Mouse (Mus musculus): Measurements from ENCODE around the gene Sumo3. TPM values are rescaled to one million over a fixed set of nuclear protein-coding genes. Genes with fewer than 3 reads are reported as not detected.
A peak's percentile ranks its signal among the peaks of the same experiment; 100 is the strongest.

The Sumo3 gene
- total RNA-seq, 4 experiments from 2014 or later = 172 to 216 (median 192) TPM

DNA sequence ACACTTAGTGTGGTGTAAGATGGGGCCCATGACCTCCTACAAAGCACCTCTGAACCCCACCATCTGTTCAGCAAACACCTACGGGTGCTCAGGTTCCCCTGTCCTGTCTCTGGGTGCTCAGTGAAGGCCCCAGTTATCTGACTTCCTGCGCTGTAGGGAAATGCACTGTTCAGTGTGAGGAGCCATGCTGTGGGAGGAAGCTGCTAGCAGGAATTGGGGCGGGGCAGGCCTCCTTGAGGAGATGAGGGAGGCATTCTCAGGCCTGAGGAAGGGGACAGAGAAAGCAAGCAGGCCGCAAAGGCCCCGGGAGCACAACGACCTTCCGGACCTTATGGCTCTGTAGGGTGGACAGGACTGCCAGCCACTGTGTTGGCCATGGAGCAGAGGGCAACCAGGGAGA is 16.8 kb upstream of the Sumo3 start:
- DNase-seq (ENCODE audit: low spot score in 2 of 2) = no peak

DNA sequence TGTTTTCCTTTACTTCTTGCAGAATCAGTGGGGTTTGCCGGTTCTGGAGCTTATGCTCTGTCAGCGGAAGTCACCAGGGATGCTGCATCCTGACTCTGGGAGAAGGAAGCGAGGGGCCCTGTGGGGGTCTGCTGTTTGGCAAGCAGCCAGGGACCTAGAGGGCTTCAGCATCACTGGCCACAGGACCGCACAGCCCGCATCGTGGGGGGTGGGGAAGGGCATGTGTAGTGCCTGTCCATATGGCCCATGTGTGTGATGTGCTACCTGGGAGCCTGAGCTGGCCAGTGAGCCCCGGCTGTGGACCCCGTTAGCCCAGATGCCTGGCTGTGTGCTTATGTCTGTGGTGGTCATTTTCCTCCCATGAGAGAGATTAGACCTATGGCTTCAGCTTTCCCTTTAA is 16.1 kb upstream of the Sumo3 start:
- no peak for DNase-seq (ENCODE audit: low spot score in 2 of 2)

DNA sequence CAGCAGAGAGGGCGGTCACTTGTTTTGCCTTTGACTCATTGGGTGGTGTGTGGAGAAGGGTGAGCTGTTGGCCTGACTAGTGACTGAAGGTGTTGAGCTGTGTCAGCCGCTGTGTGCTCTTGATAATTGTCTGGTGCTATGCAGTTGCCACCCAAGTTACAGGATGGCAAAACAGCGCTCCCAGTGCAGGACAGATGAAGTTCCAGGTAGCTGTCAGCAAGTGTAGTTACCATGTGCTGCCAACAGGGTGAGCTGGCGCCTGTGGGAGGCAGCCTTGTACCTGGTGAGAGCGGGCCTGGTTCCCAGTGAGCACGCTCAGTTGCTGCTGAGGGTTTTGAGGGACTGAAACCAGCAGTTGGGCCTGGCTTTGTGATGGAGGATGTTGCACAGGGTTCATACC is 15.1 kb upstream of the Sumo3 start:
- no peak for DNase-seq (ENCODE audit: low spot score in 2 of 2)

DNA sequence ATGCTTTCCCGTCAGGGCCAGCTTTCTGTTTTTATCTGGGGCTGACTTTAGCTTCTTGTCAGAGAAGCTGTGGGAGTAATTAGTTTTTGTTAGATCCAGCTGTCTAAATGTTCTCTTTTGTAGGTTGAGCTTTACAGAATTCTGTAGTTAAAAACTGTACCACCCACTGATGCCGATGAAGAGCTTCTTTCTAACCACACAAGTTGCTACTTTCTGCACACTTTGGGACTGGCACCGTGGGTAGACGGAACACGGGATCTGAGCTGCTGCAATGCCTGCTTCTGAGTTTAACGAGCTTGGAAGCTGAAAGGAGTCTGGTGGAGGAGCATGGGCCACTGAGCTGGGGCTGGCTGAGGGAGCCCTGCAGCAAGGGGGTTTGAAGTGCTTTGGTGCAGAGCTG is 14.4 kb upstream of the Sumo3 start:
- peak in 1 of 2 experiments; percentile 81 for DNase-seq (ENCODE audit: low spot score in 2 of 2)

DNA sequence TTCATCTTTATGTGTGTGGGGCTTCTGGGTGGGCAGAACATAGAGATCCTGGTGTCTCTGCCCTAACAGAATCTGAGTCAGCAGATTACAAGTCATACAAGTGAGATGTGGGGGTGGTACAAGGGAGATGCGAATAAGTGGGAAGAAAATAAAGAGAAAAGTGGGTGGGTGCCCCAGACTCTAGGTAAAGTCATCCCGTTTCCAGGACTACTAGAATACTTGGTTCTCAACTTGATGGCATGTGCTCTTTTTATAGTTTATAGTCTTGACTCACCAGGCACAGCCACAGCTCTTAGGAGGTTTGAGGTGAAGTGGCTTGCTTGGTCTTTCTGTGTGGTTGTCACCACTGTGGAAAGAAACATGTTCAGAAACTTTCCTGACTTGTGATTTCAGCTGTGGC is 9.8 kb upstream of the Sumo3 start:
- DNase-seq (ENCODE audit: low spot score in 2 of 2) = peak in 1 of 2 experiments; percentile 54

DNA sequence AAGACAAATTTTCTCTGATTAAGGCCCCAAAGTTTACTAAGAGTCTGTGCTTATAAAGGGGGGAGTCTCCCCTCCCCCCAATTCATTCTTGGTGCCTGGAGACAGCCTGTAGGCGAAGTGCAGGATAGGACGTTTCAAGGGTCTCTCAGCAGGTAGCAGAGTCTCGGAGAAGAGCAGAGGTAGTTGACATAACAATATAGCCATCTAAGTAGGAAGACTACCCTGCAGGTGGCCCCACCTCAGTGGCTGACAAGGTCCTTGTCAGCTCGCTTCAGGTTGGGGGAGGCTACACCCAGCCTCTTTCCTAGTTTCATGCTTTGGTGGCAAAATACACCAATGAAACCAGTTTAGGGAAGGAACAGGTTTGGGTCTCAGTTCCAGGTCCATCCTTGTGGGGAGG is 2.9 kb upstream of the Sumo3 start:
- no peak for DNase-seq (ENCODE audit: low spot score in 2 of 2)

DNA sequence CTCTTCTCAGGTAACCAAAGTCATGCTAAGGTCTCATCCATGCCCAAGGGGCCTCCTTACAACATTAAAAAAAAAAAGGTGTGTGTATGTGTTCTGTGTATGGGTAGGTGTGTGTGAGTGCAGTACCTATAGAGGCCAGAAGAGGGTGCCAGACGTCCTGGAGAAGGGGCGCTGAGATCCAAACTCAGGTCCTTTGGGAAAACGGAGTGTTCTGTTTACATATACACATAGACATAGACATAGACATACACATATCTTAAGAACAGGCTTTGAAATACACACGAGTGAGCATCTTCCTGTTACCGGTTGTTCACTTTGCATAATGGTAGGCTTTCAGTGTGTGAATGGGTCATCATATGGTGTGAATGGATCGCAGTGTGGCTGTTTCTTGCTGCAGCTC is 1.8 kb upstream of the Sumo3 start:
- no peak for DNase-seq (ENCODE audit: low spot score in 2 of 2)

DNA sequence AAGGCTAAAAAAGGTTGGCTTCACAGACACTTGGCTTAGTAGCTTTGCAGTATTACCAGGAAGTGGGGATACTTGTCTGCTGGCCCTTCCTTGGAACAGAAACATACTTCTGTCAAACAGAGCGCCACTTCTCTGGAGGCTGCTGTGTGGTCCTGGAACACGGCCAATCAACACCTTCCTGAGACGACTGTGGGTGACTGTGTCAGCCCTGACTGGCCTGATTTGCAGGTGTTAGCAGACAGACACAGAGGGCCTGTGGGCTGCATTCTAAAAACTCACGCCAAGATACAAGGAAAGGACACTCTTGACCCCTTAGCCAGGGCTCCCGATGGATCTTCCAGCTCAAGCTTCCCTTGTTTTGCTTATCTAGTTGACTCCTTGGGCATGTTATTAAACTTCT is 939 bp upstream of the Sumo3 start:
- no peak for DNase-seq (ENCODE audit: low spot score in 2 of 2)

DNA sequence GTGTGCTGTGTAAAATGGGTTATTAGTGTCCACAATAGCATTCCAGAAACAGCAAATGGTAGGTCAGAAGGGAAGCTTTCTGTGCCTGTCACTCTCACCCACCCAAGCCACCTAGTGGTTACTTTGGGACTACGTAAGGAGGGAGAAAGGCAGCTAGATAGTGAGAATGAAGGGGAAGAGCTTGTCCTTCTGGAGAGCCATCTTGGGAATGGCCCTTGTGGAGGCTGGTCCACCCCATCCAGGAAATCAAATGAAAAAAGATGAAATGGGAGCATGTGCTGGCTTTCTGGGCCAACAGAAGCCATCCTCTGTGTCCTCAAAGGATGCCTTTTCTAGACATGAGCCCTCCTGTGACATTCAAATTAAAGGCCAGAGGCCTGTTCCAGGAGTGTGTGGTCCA is 529 bp upstream of the Sumo3 start:
- DNase-seq (ENCODE audit: low spot score in 2 of 2) = no peak

DNA sequence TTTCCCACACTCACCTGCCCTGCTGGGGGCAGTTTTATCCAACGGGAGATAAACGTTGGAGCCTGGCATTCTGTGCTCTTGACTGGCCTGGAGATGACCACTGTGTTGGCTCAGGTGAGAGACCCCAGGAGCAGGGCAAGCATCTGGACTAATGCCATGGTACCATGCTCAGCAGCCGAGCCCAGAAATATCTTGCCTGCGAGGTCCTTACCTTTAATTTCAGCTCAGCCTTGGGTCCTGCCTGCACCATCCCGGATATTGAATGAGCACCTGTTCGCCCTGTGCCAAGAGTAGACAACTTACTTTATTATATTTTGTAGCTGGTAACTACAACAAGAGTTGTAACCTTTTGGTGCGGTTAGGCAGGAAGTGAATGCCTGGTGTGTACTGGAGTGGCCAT is 958 bp downstream of the Sumo3 start:
- DNase-seq (ENCODE audit: low spot score in 2 of 2) = no peak

DNA sequence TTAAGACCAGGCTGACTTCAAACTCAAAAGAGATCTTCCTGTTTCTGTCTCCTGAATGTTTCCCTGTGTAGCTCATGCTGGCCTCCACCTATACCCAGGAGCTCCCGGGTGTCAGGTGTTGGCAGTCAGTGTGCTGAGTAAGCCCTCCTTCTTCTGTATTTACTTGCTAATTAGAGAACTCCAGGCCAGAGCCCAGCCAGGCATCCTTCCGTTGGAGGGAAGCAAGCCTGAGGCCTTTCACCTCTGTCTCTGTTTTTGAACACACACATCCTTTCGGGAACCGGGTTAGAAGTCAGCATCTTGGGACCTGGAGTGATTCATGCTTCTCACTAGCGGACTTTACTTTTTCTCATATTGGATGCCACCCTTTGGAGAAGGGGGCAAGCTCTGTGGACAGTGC is 1.5 kb downstream of the Sumo3 start:
- DNase-seq (ENCODE audit: low spot score in 2 of 2) = no peak

DNA sequence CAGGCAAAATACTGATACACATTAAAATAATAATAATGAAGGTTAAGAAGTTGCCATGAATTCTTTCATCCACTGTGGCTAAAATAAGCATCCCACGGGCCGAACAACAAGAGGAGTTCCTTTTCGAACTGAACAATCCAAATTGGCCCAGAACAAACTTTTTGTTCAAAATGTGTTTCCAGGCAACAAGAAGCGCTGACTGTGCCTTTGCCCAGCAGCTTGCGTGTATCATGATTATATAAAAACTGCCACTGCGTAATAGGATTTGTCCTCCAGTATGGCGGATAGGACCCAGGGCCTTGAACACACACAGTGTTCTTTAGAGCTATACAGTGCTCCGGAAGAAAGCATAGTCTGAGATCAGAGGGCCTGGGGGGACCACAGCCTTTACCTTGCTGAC is 2.7 kb downstream of the Sumo3 start:
- no peak for DNase-seq (ENCODE audit: low spot score in 2 of 2)

DNA sequence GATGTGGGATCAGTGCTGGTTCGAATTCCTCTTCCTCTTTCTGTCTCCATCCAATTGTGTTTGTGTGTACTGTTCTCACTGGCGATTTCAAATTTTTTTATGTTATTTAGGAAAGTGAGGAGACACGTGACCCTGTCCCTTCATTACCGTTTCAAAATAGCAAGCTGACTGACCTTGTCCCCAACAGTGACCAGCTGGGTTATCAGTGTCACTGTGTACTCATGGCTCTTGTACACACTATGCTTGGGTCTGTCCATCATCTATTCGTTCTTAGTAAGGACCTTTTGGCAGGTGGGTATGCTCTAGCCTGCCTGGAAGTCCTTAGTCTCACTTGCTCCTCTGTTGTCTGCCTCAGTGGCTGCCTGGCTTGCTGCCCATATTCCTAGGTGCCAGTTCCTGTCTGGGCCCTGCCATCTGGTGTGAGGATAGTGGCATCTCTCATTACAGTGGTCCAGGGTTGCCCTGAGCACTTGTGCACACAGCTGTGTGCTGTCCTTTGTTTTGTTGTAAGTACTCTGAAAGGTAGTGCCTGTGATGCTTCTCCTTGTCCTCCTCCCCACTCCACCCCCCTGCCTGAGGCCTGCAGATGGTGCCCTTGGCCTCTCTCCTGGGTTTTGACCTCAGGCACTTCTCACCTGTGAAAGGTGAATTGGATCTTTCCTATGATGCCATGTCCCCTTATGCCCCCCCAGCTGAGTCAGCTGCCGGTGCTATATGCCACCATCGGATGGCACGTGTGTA is 4.5 kb downstream of the Sumo3 start:
- no peak for DNase-seq (ENCODE audit: low spot score in 2 of 2)

DNA sequence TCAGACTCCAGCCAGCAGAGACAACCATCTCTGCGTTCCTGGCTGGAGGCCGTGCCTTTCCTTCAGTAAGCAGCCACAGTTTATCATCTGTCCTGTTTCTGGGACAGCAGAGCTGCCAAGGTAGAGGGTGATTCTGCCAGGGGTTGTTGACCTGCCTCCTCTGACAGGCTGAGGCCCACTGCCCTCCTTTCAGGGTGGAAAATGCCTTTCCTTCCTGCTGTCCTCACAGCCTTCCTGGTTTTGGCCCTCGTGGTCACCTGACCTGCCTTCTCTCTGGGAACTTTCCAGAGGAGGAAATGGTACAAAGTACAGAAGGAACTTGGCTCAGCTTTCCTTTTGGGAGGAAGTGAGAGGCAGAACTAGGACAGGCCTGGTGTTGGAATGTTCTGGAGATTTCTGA is 7.5 kb downstream of the Sumo3 start:
- DNase-seq (ENCODE audit: low spot score in 2 of 2) = no peak

DNA sequence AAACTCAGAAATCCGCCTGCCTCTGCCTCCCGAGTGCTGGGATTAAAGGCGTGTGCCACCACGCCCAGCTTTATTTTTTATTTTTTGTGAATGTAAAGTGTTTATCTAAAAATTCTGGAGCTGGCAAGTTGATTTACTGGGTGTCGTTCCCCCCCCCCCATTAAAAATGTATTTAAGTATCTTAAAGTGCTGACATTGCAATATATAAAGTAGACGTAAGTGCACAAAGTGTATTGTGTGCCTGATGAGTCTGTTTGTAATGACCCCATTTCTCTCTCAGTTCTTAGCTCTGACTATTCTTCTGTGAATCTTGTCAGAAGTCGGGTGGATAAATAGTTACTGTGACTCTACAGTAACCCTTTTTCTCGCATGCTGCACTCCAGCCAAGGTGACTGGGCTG is 9.8 kb downstream of the Sumo3 start:
- DNase-seq (ENCODE audit: low spot score in 2 of 2) = no peak

DNA sequence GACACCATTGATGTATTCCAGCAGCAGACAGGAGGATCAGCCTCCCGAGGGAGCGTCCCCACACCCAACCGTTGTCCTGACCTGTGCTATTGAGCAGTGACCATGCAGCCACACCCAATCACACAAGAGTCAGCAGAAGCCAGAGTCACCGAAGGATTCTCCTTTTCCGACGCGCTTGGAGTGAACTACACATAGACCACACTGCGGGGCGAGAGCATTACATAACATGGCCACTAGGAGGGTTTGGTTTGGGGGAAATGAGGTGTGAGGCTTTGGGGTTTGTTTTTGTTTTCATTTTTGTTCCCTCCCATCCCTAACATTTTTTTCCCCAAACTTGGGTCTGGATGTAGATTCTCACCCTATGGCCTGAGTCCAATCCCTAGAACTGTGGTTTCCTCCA is 10.3 kb downstream of the Sumo3 start:
- no peak for DNase-seq (ENCODE audit: low spot score in 2 of 2)

DNA sequence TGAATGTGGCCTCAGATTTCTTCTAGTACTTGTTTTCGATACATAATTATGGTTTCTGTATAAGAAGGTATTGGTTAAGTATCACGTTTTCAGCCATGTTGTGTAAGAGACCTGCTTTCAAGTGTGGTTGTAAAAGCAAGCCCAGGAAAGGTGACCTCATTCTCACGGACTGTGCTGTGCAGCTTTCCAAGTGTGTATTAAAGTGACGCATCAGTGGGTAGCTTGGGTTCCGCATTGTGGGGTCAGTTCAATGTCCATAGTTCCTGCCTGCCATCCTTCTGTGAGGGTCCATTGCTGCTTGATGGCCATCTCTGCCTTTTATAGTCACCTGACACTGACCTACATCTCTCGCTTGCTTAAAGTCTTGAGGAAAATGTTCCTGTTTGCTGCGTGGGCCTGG is 11.0 kb downstream of the Sumo3 start:
- DNase-seq (ENCODE audit: low spot score in 2 of 2) = no peak

DNA sequence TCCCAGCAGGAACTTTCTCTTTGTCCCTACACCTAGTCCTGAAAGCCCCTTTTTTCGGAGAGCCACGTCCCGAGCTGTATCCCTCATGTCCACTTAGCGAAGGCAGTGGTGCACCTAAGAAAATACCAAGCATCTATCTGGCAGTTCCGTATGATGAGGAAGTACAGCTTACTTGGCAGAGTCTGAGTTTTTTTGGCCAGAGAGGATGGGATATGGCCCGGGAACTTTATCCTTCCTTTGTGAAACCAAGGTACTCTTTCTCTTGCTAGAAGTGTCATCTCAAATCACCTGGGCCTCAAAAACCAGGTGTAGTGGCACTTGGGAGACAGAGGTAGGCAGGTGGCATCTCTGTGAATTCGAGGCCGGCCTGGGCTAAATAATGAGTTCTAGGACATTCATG is 15.6 kb downstream of the Sumo3 start:
- DNase-seq (ENCODE audit: low spot score in 2 of 2) = no peak

DNA sequence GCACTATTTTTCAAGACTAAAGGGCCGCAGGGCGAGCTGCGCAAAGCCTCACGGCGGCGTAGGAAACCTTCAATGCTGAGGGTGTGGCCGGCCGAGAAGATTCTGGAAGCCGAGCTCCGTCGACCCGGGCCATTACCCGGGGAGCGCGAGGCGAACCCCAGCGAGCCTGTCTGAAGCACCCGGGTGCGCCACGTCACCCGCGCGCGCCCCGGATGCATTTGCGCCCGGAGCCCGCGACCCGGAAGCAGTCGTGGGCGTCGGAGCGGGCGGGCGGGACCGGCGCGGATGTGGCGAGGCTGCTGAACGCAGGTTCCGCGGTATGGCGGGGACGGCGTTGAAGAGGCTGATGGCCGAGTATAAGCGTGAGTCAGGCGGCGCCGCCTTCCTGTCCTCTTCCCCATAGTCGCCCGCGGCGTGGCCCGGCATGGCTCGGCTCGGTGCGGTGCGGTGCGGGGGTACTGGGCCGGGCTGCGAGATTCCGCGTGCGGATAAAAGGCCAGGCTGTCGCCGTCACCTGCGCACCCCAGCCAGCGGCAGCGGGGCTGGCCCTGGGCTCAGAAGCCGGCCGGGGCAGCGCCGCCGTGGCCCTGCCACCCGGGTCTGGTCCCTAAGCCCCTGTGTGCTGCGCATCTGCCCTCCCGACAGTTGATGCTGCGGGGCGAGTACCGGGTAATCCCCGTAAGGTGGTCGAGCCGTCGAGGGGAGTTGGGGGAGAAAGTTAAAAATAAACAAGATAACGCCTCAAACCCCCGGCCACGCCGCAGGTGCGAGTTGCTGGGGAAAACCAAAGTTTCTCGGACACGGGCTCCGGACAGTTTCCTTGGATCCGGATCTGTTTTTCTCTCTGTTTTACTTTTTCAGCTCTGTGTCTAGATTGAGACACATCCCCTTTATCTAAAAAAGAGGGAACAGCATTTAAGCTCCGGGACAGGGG is 16.4 kb downstream of the Sumo3 start, which contains the start of gene Ube2g2:
Gene Ube2g2, plus strand, starts transcription at position 221 of the 934 bp plus-strand sequence.
- peak; percentile 85 to 88 for DNase-seq (ENCODE audit: low spot score in 2 of 2)

DNA sequence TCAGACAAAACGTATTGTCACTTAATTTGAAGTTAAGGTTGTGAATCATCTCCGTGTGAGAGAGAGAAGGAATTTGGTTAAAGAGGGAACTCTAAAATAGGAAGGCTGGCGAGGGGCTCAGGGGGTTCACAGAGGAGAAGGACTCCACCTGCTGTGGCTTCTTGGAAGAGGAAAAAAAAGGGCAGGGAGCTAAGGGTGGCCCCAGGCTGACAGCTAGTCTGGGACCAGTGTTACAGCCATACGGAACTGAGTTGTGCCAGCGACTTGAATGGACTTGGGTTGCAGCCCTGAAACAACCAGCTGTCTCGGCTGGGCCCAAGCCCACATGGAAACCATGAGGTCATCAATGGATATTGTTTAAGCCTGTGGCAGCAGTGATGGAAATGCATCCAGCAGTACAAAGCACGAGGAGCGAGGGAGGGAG is 17.2 kb downstream of the Sumo3 start:
- DNase-seq (ENCODE audit: low spot score in 2 of 2) = peak in 1 of 2 experiments; percentile 44

DNA sequence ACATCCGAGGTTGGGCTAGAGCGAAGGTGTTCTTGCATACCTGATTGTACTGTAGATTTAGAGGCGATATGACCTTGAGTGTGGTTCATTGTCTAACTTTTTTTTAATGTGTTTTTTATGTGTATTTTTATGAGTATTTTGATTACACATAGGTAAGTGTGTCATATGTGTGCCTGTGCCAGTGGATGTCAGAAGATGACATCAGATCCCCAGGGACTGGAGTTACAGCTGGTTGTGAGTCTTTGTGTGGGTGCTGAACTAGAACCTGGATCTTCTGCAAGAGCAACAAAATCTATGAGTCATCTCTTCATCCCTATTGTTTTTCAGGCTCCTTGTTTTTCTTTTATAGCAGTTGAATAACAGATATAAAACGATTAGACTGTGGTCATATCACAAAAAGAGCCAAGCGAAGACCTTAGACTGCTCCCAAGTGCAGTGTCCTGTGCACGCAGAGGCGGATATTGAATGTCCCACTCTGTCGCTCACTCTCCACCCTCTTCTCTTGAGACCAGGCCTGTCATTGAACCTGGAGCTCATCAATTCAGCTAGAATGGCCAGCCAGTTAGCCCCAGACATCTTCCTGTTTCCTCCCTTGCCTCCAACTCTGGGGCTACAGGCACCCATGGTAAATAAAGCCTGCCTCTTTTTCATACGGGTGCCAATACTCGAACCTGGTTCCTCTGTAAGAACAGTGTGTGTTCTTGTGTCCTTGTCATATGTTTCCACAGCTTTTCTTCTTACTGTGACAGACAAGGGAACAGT is 17.9 kb downstream of the Sumo3 start:
- no peak for DNase-seq (ENCODE audit: low spot score in 2 of 2)

DNA sequence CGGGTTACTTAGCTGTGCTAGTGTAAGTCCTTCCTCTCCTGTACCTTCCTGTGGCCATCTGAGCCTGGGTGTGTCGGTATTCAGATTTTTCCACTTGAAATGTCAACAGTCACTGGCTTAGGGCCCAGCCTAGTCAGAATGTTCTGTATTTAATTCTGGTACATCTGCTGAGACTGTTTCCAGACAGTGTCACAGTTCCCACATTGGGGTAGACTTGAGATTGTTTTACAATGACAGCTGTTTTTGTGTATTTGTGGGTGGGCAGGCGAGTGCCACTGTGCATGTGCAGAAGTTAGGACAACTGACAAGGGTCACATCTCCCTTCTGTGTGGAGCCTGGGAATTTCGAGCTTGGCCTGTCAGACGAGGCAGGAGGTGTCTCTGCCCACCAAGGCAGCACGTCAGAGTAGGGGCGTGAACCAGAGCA is 18.7 kb downstream of the Sumo3 start:
- peak in 1 of 2 experiments; percentile 44 for DNase-seq (ENCODE audit: low spot score in 2 of 2)

All from left cerebral cortex, adult 8-10 months (tissue).